Mouse (Mus musculus) C2C12 (cell line): Measurements from ENCODE around the gene Apba1. TPM values are rescaled to one million over a fixed set of nuclear protein-coding genes. Genes with fewer than 3 reads are reported as not detected.

Source experiments
- H3K27me3 ChIP-seq: one replicate; pipeline ENCODE4 v1.6.1; 2011; ENCODE audit not compliant: control insufficient read depth, insufficient read depth, insufficient read length
- H3K36me3 ChIP-seq: one replicate; pipeline ENCODE4 v1.6.1; 2011; ENCODE audit not compliant: control insufficient read depth, insufficient read depth
- H3K4me3 ChIP-seq: one replicate; pipeline ENCODE4 v1.5.1; 2011; ENCODE audit warnings: mild to moderate bottlenecking, control low read depth; ENCODE audit not compliant: poor library complexity, insufficient read depth, severe bottlenecking
- H3K79me2 ChIP-seq: one replicate; pipeline ENCODE4 v1.6.1; 2011; ENCODE audit not compliant: control insufficient read depth, insufficient read depth
- H3K79me3 ChIP-seq: one replicate; pipeline ENCODE4 v1.6.1; 2011; ENCODE audit warnings: low read depth, control low read depth
- H3ac ChIP-seq: one replicate; pipeline ENCODE3; 2011; ENCODE audit warnings: low read depth; ENCODE audit not compliant: control insufficient read depth, insufficient read length
- CEBPB ChIP-seq: IDR thresholded peaks from one replicate; pipeline ENCODE4 v1.6.1; 2011; ENCODE audit warnings: low read depth, mild to moderate bottlenecking, control low read depth, moderate library complexity
- CTCF ChIP-seq: IDR thresholded peaks from one replicate; pipeline ENCODE4 v1.5.1; 2011; ENCODE audit not compliant: control insufficient read depth, insufficient read depth, insufficient read length
- FOSL1 ChIP-seq: IDR thresholded peaks from one replicate; pipeline ENCODE4 v1.8.0; 2011; ENCODE audit warnings: mild to moderate bottlenecking, low read length; ENCODE audit not compliant: poor library complexity, insufficient read depth, severe bottlenecking
- MAX ChIP-seq: IDR thresholded peaks from one replicate; pipeline ENCODE4 v1.6.1; 2011; ENCODE audit warnings: mild to moderate bottlenecking, control low read depth
- MYOD1 ChIP-seq: IDR thresholded peaks from one replicate; pipeline ENCODE4 v1.6.1; 2011; ENCODE audit warnings: low read depth; ENCODE audit not compliant: control insufficient read depth, insufficient read length
- MYOG ChIP-seq: IDR thresholded peaks from one replicate; pipeline ENCODE4 v1.6.1; 2011; ENCODE audit not compliant: control insufficient read depth, insufficient read length; ENCODE audit errors: extremely low read depth
- USF1 ChIP-seq: IDR thresholded peaks from one replicate; pipeline ENCODE4 v1.6.1; 2011; ENCODE audit warnings: low read depth, mild to moderate bottlenecking, control low read depth, moderate library complexity
- polyA plus RNA-seq: library from polyadenylated mRNA; unstranded; fragments of >200 nt; fragmentation: generic; extraction: Trizol; gene quantifications from one replicate; pipeline ENCODE4 v1.2.1, GENCODE M21; 2012; ENCODE audit warnings: missing spikeins

Gene Apba1
- polyA plus RNA-seq, 1 experiment: 0.02 TPM

DNA sequence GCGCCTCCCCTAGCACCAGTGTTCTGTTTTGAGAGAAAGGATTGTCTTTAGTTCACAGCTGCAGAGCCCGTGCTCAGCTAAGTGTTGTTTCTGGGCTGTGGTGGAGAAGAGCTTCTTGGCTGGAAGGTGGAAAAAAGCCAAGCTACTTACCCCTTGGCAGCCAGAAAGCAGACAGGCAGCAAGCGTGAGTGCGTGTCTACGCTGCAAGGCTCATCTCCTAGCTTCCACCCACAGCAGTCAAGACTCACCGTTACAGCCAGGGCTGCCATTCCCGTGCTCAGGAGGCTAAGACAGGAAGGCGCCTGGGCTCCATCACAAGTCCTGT, 161.5 kb downstream of the Apba1 start:
- TF ChIP-seq MAX (no peak), FOSL1 (no peak), CEBPB (no peak), CTCF (no peak), MYOG (no peak), MYOD1 (no peak), USF1 (no peak)
- Histone ChIP-seq H3K79me2 (no peaks in the 10 kb centered on the region), H3ac (no peak overlapping the region), H3K36me3 (no peaks in the 10 kb centered on the region), H3K4me3 (no peak overlapping the region), H3K27me3 (no peaks in the 10 kb centered on the region), H3K79me3 (no peaks in the 10 kb centered on the region)

DNA sequence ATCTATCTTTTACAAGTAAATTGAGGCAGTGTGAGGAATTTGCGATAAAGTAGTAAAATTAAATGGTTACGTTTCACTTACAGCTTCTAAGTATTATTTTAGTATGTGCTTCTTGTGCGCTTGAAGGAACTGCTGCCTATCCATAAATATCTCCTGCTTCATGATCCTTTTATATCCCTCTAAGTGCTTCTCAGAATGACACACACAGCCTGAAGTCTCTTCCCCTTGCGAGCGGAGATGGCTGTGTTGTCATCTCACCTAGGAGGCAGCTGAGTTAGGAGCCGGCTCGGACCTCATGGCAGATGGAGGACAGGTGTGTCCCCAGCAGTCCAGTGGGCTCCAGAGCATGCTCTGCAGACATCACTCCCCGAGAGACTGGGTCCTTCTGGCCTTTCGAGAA, 163.9 kb downstream of the Apba1 start:
- H3K79me3 ChIP-seq: no peaks in the 10 kb centered on the region

DNA sequence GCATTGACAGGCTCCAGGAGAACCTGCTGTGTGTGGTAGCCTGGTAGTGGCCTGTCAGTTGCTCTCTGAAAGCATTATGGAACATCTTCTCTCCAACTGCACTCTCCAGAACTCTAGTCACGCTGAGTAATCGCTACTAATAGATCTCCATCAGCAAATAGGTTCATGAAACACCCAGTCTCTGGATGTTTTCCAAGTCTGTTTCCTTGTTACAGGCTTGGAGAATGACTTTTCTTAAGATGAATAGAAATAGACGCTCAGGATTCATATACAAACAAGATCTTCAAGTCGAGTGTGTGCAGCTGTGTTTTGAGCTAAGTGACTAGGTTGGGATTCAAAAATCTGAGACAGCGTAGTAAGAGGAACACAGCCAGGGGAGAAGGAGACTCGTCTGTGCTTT, 165.4 kb downstream of the Apba1 start:
- Histone ChIP-seq H3K79me3 (no peaks in the 10 kb centered on the region), H3K4me3 (no peak overlapping the region), H3ac (no peak overlapping the region), H3K79me2 (no peaks in the 10 kb centered on the region), H3K27me3 (no peaks in the 10 kb centered on the region), H3K36me3 (no peaks in the 10 kb centered on the region)
- TF ChIP-seq FOSL1: no peak
- TF ChIP-seq MYOD1: no peak
- TF ChIP-seq MAX: no peak
- no peak for TF ChIP-seq MYOG
- no peak for TF ChIP-seq CEBPB
- no peak for TF ChIP-seq USF1
- TF ChIP-seq CTCF: no peak

More for the DNA sequence above, 163.9 kb downstream of the Apba1 start:
- H3K27me3 ChIP-seq: no peaks in the 10 kb centered on the region
- H3K4me3 ChIP-seq: no peak overlapping the region
- no peaks in the 10 kb centered on the region for H3K36me3 ChIP-seq
- H3ac ChIP-seq: no peak overlapping the region
- no peak for TF ChIP-seq MYOG
- TF ChIP-seq MYOD1: no peak
- no peak for TF ChIP-seq MAX
- no peak for TF ChIP-seq FOSL1
- TF ChIP-seq CEBPB: no peak
- no peak for TF ChIP-seq USF1
- TF ChIP-seq CTCF: no peak
- H3K79me2 ChIP-seq: no peaks in the 10 kb centered on the region

DNA sequence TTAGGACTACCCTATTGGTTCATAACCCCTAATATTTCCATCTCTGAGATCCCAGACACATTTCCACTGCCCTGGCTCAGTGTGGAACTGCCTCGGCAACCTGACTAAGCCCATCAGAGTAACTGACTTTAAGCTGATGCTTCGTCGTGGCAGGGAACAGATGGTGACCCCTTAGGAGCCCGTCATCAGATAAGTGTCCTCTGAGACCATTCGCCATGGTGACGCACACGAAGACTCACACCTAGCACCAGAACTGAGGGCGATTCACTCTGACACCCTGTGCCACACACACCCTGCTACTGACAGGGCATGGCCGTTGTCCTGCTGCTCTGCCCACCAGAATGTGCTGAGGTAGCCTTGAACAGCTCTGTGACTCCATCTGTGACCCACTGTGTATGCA, 166.1 kb downstream of the Apba1 start:
- no peaks in the 10 kb centered on the region for H3K36me3 ChIP-seq
- no peaks in the 10 kb centered on the region for H3K79me2 ChIP-seq
- no peak overlapping the region for H3K4me3 ChIP-seq
- H3K27me3 ChIP-seq: no peaks in the 10 kb centered on the region
- TF ChIP-seq USF1 (no peak), CEBPB (no peak), MYOG (no peak), MAX (no peak), FOSL1 (no peak), CTCF (no peak), MYOD1 (no peak)
- no peaks in the 10 kb centered on the region for H3K79me3 ChIP-seq
- H3ac ChIP-seq: no peak overlapping the region

DNA sequence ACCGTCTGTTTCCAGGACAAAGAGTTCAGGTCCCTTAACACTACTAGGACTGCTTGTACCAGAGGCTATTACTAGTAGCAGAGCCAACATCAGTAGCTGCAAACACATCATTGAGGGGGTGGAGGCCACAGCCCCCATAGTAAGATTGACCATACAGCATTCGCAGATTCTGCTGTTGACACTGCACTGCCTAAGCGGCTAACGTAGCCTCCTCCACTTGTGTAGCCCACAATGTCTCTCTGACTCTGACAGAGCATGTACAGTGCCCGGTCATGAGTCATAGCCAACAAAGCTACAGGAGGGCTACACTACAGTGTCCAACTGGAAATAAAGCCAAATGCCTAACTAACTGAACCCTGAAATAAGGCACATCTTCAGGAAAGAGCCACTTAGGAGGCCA, 166.9 kb downstream of the Apba1 start:
- no peak overlapping the region for H3ac ChIP-seq
- H3K79me2 ChIP-seq: no peaks in the 10 kb centered on the region
- no peak overlapping the region for H3K4me3 ChIP-seq
- TF ChIP-seq USF1 (no peak), FOSL1 (no peak), CEBPB (no peak), MYOG (no peak), MYOD1 (no peak), MAX (no peak), CTCF (no peak)
- H3K27me3 ChIP-seq: no peaks in the 10 kb centered on the region
- no peaks in the 10 kb centered on the region for H3K36me3 ChIP-seq
- no peaks in the 10 kb centered on the region for H3K79me3 ChIP-seq

DNA sequence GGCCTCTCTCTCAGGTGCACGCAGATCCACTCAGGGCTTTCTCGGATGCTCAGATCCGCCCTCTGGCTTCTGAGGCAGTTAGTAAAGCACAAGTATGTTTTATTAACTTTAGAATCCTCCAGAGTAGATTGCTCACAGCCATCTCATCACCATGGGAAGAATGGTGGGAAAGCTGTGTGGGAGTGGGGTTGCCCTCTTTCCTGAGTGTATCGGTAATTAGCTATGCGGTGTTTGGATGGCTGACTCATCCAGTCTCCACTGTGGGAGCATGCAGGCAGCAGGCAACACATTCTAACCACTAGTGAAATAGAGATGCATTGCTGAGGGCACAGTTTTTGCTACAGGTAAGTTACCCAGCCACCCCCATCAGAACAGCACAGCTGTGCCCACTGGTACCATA, 172.1 kb downstream of the Apba1 start:
- no peak overlapping the region for H3ac ChIP-seq
- H3K4me3 ChIP-seq: no peak overlapping the region
- no peaks in the 10 kb centered on the region for H3K27me3 ChIP-seq
- H3K36me3 ChIP-seq: no peaks in the 10 kb centered on the region
- TF ChIP-seq CTCF: no peak
- no peak for TF ChIP-seq MAX
- no peak for TF ChIP-seq CEBPB
- no peak for TF ChIP-seq MYOG
- no peak for TF ChIP-seq FOSL1
- no peak for TF ChIP-seq MYOD1
- TF ChIP-seq USF1: no peak
- H3K79me3 ChIP-seq: no peaks in the 10 kb centered on the region
- H3K79me2 ChIP-seq: no peaks in the 10 kb centered on the region
